Mouse (Mus musculus) midbrain, embryonic 16.5 days (tissue): ENCODE measurements around the gene Oosp3. TPM values are rescaled to one million over a fixed set of nuclear protein-coding genes. Genes with fewer than 3 reads are reported as not detected.

Experiments used
- ATAC-seq: fragments of 200-750 bp; cut with Nextera tagmentation; 2 replicates; pipeline ENCODE4 v1.8.0; 2017; ENCODE audit warnings: moderate TSS enrichment
- H3K27ac ChIP-seq: fragments of 300-500 bp; sonication (generic); 2 replicates; pipeline ENCODE4 v1.5.1; 2014; ENCODE audit warnings: mild to moderate bottlenecking, low read length, mixed read lengths
- H3K27me3 ChIP-seq: fragments of 300-500 bp; sonication (generic); 2 replicates; pipeline ENCODE4 v1.6.1; 2014; ENCODE audit warnings: low read depth, low read length, mixed read lengths; ENCODE audit not compliant: control insufficient read depth, insufficient read depth
- H3K36me3 ChIP-seq: fragments of 300-500 bp; sonication (generic); 2 replicates; pipeline ENCODE4 v1.6.1; 2014; ENCODE audit warnings: mild to moderate bottlenecking, low read length, moderate library complexity, mixed read lengths; ENCODE audit not compliant: control insufficient read depth, insufficient read depth
- H3K4me1 ChIP-seq: fragments of 300-500 bp; sonication (generic); 2 replicates; pipeline ENCODE4 v1.6.1; 2014; ENCODE audit warnings: mild to moderate bottlenecking, low read length, mixed read lengths; ENCODE audit not compliant: control insufficient read depth, insufficient read depth
- H3K4me2 ChIP-seq: fragments of 300-500 bp; sonication (generic); 2 replicates; pipeline ENCODE4 v1.6.1; 2014; ENCODE audit warnings: mild to moderate bottlenecking, low read length, mixed read lengths
- H3K4me3 ChIP-seq: fragments of 300-500 bp; sonication (generic); 2 replicates; pipeline ENCODE4 v1.5.1; 2014; ENCODE audit warnings: low read depth, mild to moderate bottlenecking, low read length, moderate library complexity, mixed read lengths
- H3K9ac ChIP-seq: fragments of 300-500 bp; sonication (generic); 2 replicates; pipeline ENCODE4 v1.6.1; 2014; ENCODE audit warnings: low read depth, low read length, mixed read lengths
- H3K9me3 ChIP-seq: fragments of 300-500 bp; sonication (generic); replicated peaks from 2 replicates; pipeline ENCODE4 v1.6.1; 2014; ENCODE audit warnings: mild to moderate bottlenecking, low read length, mixed read lengths; ENCODE audit not compliant: control insufficient read depth, poor library complexity, severe bottlenecking
- WGBS: fragments of 180-500 bp; shearing (Covaris S2); extraction: QIAGEN DNeasy Blood & Tissue Kit; methylation state at CpG from one replicate; pipeline ENCODE4 v1.1.7; 2014; 5-methylcytosine and 5-hydroxymethylcytosine counted together
- polyA plus RNA-seq: library from polyadenylated mRNA; unstranded; fragments of >200 nt; fragmentation: Nextera tagmentation; extraction: Ambion mirVana; gene quantifications from 2 replicates; pipeline ENCODE4 v1.2.1, GENCODE M21; 2015

Gene Oosp3
- polyA plus RNA-seq, 1 experiment from 2014 or later = not detected

- no peak for ATAC-seq
- no peak overlapping the region for H3K9ac ChIP-seq
- H3K4me1 ChIP-seq = no peaks in the 10 kb centered on the region
- no peak overlapping the region for H3K27ac ChIP-seq
- WGBS = 95% methylated on average over 3 of the region's 3 CpGs
- H3K27me3 ChIP-seq = no peaks in the 10 kb centered on the region
- no peaks in the 10 kb centered on the region for H3K36me3 ChIP-seq
- H3K4me3 ChIP-seq = no peak overlapping the region
- H3K9me3 ChIP-seq = no peaks in the 10 kb centered on the region
- H3K4me2 ChIP-seq = no peak overlapping the region
These were observed 23.2 kb downstream of the Oosp3 start for GRCm38 (mm10) chr19:11720071-11720470.

GRCm38 (mm10) chr19:11723870-11724269 is 27.0 kb downstream of the Oosp3 start:
- H3K4me2 ChIP-seq = no peak overlapping the region
- H3K36me3 ChIP-seq = no peaks in the 10 kb centered on the region
- WGBS = 92% methylated on average over 2 of the region's 2 CpGs
- no peak overlapping the region for H3K9ac ChIP-seq
- no peaks in the 10 kb centered on the region for H3K4me1 ChIP-seq
- H3K27ac ChIP-seq = no peak overlapping the region
- no peak for ATAC-seq
- H3K4me3 ChIP-seq = no peak overlapping the region
- no peaks in the 10 kb centered on the region for H3K9me3 ChIP-seq
- H3K27me3 ChIP-seq = no peaks in the 10 kb centered on the region

- Histone ChIP-seq H3K4me3 (no peak overlapping the region), H3K9me3 (no peaks in the 10 kb centered on the region), H3K4me1 (no peaks in the 10 kb centered on the region), H3K27me3 (no peaks in the 10 kb centered on the region), H3K27ac (no peak overlapping the region), H3K9ac (no peak overlapping the region), H3K36me3 (no peaks in the 10 kb centered on the region), H3K4me2 (no peak overlapping the region)
- no peak for ATAC-seq
- 84% methylated on average over 6 of the region's 6 CpGs for WGBS
These were observed 27.4 kb downstream of the Oosp3 start for GRCm38 (mm10) chr19:11724275-11724674.

- H3K9ac ChIP-seq = no peak overlapping the region
- WGBS = 88% methylated on average over 2 of the region's 2 CpGs
- no peak for ATAC-seq
- no peak overlapping the region for H3K4me2 ChIP-seq
- no peak overlapping the region for H3K4me3 ChIP-seq
- no peaks in the 10 kb centered on the region for H3K4me1 ChIP-seq
- no peak overlapping the region for H3K27ac ChIP-seq
- H3K9me3 ChIP-seq = no peaks in the 10 kb centered on the region
- H3K27me3 ChIP-seq = no peaks in the 10 kb centered on the region
- no peaks in the 10 kb centered on the region for H3K36me3 ChIP-seq
These were observed 29.1 kb downstream of the Oosp3 start for GRCm38 (mm10) chr19:11725915-11726314.

- Histone ChIP-seq H3K36me3 (no peaks in the 10 kb centered on the region), H3K27ac (no peak overlapping the region), H3K27me3 (no peaks in the 10 kb centered on the region), H3K4me2 (no peak overlapping the region), H3K4me1 (no peaks in the 10 kb centered on the region), H3K9me3 (no peaks in the 10 kb centered on the region), H3K9ac (no peak overlapping the region), H3K4me3 (no peak overlapping the region)
- no peak for ATAC-seq
- WGBS = 96% methylated on average over 5 of the region's 5 CpGs
These were observed 30.4 kb downstream of the Oosp3 start for GRCm38 (mm10) chr19:11727304-11727703.

GRCm38 (mm10) chr19:11730278-11730677 is 33.4 kb downstream of the Oosp3 start:
- H3K9ac ChIP-seq = no peak overlapping the region
- no peak overlapping the region for H3K4me2 ChIP-seq
- H3K4me3 ChIP-seq = no peak overlapping the region
- no peaks in the 10 kb centered on the region for H3K36me3 ChIP-seq
- no peak overlapping the region for H3K27ac ChIP-seq
- H3K4me1 ChIP-seq = no peaks in the 10 kb centered on the region
- no peaks in the 10 kb centered on the region for H3K27me3 ChIP-seq
- 83% methylated on average over 1 of the region's 1 CpGs for WGBS
- no peaks in the 10 kb centered on the region for H3K9me3 ChIP-seq
- ATAC-seq = no peak

GRCm38 (mm10) chr19:11736455-11736854 is 39.6 kb downstream of the Oosp3 start:
- no peak for ATAC-seq
- no peaks in the 10 kb centered on the region for H3K27me3 ChIP-seq
- H3K27ac ChIP-seq = no peak overlapping the region
- H3K4me1 ChIP-seq = no peaks in the 10 kb centered on the region
- WGBS = 58% methylated on average over 1 of the region's 1 CpGs
- no peaks in the 10 kb centered on the region for H3K36me3 ChIP-seq
- no peak overlapping the region for H3K4me2 ChIP-seq
- no peaks in the 10 kb centered on the region for H3K9me3 ChIP-seq
- H3K4me3 ChIP-seq = no peak overlapping the region
- no peak overlapping the region for H3K9ac ChIP-seq

GRCm38 (mm10) chr19:11745680-11746079 is 48.8 kb downstream of the Oosp3 start:
- Histone ChIP-seq H3K4me3 (no peak overlapping the region), H3K36me3 (no peaks in the 10 kb centered on the region), H3K9me3 (no peaks in the 10 kb centered on the region), H3K27me3 (no peaks in the 10 kb centered on the region), H3K27ac (no peak overlapping the region), H3K4me2 (no peak overlapping the region), H3K4me1 (no peaks in the 10 kb centered on the region), H3K9ac (no peak overlapping the region)
- ATAC-seq = no peak

GRCm38 (mm10) chr19:11747298-11747697 is 50.4 kb downstream of the Oosp3 start, which contains the start of gene Gif:
Gif (plus strand) TSS chr19:11747554.
- ATAC-seq = no peak
- Histone ChIP-seq H3K36me3 (no peaks in the 10 kb centered on the region), H3K9me3 (no peaks in the 10 kb centered on the region), H3K4me2 (no peak within 1 kb of the TSS), H3K27ac (no peak within 1 kb of the TSS), H3K4me3 (no peak within 1 kb of the TSS), H3K27me3 (no peaks in the 10 kb centered on the region), H3K4me1 (no peaks in the 10 kb centered on the region), H3K9ac (no peak within 1 kb of the TSS)
- WGBS = 76% methylated on average over 2 of the region's 2 CpGs
